Mouse (Mus musculus) liver, adult 2 months (tissue): ENCODE results near the gene Ror1.

Experiments used
- CTCF ChIP-seq: fragments of 200-500 bp; IDR thresholded peaks from 2 replicates; pipeline ENCODE4 v1.5.1; 2011; ENCODE audit warnings: low read depth, low read length, control low read depth
- POLR2A ChIP-seq: fragments of 200-500 bp; IDR thresholded peaks from 2 replicates; pipeline ENCODE4 v1.6.1; 2011; ENCODE audit warnings: low read length, control low read depth; ENCODE audit not compliant: insufficient read depth; ENCODE audit errors: extremely low read depth

DNA sequence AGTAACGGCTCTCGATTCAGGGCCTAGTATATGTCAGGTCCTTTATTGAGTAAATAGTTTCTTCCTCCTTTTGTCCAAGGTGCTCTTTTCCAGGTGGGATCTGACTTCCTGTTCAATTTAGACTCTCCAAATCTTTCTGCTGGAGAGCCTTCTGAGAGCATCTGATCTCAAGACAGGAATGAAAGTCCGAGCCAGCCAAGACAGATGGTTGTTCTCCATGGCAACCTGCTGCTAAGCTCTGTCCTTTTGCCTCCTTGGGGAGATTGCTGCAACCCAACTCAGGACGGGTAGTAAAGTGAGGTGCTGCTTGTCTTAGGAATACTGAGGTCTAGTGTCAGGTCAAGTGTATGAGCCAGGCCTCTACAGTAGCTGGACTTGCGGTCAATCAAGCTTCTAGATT lies 25.0 kb downstream of the Ror1 start:
- TF ChIP-seq CTCF: no peak
- TF ChIP-seq POLR2A: no peak
